Mouse (Mus musculus): ENCODE measurements around the gene Glra4. TPM values are rescaled to one million over a fixed set of nuclear protein-coding genes. Genes with fewer than 3 reads are reported as not detected.

Gene Glra4
- 0.15 TPM for polyA plus RNA-seq (2017; shearing (Covaris generic))

DNA sequence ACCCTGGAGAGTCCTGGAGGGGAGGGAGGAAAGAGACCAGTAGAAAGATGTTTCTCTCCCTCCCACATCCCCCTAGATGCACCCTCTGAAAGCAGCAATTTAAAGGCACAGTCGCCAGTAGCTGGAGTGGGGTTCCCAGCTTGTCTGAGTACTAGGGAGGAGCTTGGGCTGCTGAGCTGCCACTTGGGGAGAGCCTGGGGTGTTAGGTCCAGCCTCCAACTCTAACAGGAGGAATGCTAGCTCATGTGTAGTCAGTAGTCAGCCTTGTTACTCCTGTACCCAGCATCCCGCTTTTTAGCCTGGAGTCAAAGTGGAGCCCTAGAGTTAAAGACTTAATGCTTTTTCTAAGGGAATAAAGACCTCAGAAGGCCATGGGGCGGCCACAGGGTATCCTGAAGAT is at the start of gene Glra4:
TSS of gene Glra4 (minus strand) at position 101 of the 400 bp plus-strand sequence.

GRCm38 (mm10) chrX:136822371-136822770 is 42.4 kb upstream of the Glra4 start, which contains the start of gene Plp1:
TSS of gene Plp1 (plus strand) at chrX:136822671.

GRCm38 (mm10) chrX:136743459-136743858 is 36.5 kb downstream of the Glra4 start, which contains the start of gene Morf4l2:
TSS of gene Morf4l2 (minus strand) at chrX:136743690.

Other genes starting within 250 kb of the Glra4 start
- not detected for gene Kir3dl2, start 236.1 kb downstream of the Glra4 start, polyA plus RNA-seq (2017; shearing (Covaris generic))
- 1.8 TPM for gene Tceal3, start 189.3 kb downstream of the Glra4 start, polyA plus RNA-seq (2017; shearing (Covaris generic))
- not detected for gene Tceal1, start 72.2 kb downstream of the Glra4 start, polyA plus RNA-seq (2017; shearing (Covaris generic))
- gene Morf4l2, start 36.5 kb downstream of the Glra4 start, polyA plus RNA-seq (2017; shearing (Covaris generic)): 105 TPM
- gene Plp1, start 42.5 kb upstream of the Glra4 start, polyA plus RNA-seq (2017; shearing (Covaris generic)): 1.5 TPM
- not detected for gene Rab9b, start 88.6 kb upstream of the Glra4 start, polyA plus RNA-seq (2017; shearing (Covaris generic))
- not detected for gene H2bfm, start 147.2 kb upstream of the Glra4 start, polyA plus RNA-seq (2017; shearing (Covaris generic))
- 65.0 TPM for gene Tmsb15b2, start 195.4 kb upstream of the Glra4 start, polyA plus RNA-seq (2017; shearing (Covaris generic))
- gene Tmsb15l, start 196.7 kb upstream of the Glra4 start, polyA plus RNA-seq (2017; shearing (Covaris generic)): 3.2 TPM
- gene Tmsb15b1, start 196.7 kb upstream of the Glra4 start, polyA plus RNA-seq (2017; shearing (Covaris generic)): 28.5 TPM
- 48.2 TPM for gene Zcchc18, start 213.0 kb upstream of the Glra4 start, polyA plus RNA-seq (2017; shearing (Covaris generic))